Comparison of ENCODE assay signal across 18 mouse cellular contexts in the genomic region with DNA sequence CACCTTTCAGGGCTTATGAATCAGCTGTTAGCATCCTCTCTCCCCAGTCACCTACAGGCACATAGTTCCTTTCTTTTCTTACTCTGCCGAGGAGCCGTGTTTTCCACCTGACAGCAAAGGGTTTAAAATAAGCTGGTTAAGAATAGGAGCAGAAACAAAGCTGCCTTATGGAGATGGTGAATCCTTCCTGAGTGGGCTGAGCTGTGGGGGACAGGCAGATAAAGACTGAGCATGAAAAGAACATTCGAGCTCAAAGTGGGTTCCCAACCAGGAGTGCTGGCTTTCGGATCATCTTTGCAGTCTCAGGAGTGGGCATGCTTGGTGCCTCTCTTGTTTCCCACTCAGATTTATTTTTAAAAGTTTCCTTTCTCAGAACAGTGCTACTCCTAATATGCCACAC.
DNase-seq lines count a peak whose midpoint lies in the region; ATAC-seq lines count a peak whose summit lies in the region.
"Had no signal": no experiment of that assay in that cellular context is flagged by ENCODE, and none has a peak within 500 bp of the region (broad histone marks: within the 10 kb centered on the region; RNA-seq: fewer than 3 reads in every experiment).

No protein-coding gene starts in this region.

- ATAC-seq in megakaryocyte, adult 5-6 weeks (ENCODE audit: poor library complexity, severe bottlenecking), result no peak
- ATAC-seq: intestine, postnatal 0 days had no signal

- intact Hi-C loops in left cerebral cortex, postnatal 25 days (cut with DNase I), result loop anchor here (2.0 kb wide), 1 partner anchor 80 kb away; no protein-coding TSS in a partner anchor

- peak; percentile 42 for DNase-seq in layer of hippocampus, adult 9-11 months
- DNase-seq in layer of hippocampus, postnatal 14 days (ENCODE audit: low spot score in 2 of 2), result no peak
- DNase-seq in frontal cortex, adult 2 months (ENCODE audit: extremely low spot score in 1 of 2, low spot score in 1 of 2), result peak; percentile 75 to 81
- DNase-seq in left cerebral cortex, postnatal 25 days (ENCODE audit: low spot score in 2 of 2), result peak; percentile 47 to 93
- DNase-seq in telencephalon, adult 2 months (ENCODE audit: low read depth, low spot score), result peak; percentile 91
- DNase-seq in urinary bladder, adult 2 months (ENCODE audit: low spot score), result no peak
- DNase-seq: adrenal gland, postnatal 14 days; cerebellum, adult 9-10 months; gastrocnemius, postnatal 14 days; heart, adult 18-20 months; heart, postnatal 14 days; kidney, postnatal 36 days; lung, postnatal 36 days; midbrain, embryonic 14.5 days; spleen, adult 18-20 months; thymus, postnatal 25 days had no signal

Comparison
In these comparisons a context has a peak if more than half of its experiments do, and no peak if none do; other contexts are left out.
1. DNase-seq: peak in layer of hippocampus, adult 9-11 months (single experiment), frontal cortex, adult 2 months (2 of 2), left cerebral cortex, postnatal 25 days (2 of 2) and telencephalon, adult 2 months (single experiment); none in layer of hippocampus, postnatal 14 days (0 of 2) and urinary bladder, adult 2 months (single experiment).